Mouse (Mus musculus): Measurements from ENCODE around the gene Acsm2. TPM values are rescaled to one million over a fixed set of nuclear protein-coding genes. Genes with fewer than 3 reads are reported as not detected.

Acsm2 gene
- polyA plus RNA-seq, 1 experiment from 2014 or later, result not detected

DNA sequence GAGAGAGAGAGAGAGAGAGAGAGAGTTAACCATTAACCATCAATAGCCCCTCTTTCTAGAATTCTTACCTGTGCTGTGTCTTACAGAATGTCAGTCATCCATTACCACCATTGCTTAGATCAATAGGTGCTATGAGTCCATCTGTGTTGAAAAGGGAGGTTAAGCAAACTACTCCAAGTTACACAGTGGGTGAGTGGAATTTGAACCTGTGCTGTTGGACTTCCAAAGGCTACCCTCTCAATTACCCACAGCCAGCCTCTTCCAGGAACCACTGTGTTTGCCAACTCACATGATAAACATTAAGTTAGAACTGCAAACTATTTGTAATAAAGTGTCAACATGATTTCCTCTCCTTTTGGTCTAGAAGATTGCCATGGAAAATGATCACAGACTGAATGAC, 66.0 kb downstream of the Acsm2 start:
- H3K36me3 ChIP-seq, result no peaks in the 10 kb centered on the region
- no peaks in the 10 kb centered on the region for H3K9me3 ChIP-seq
- no peak overlapping the region for H3K9ac ChIP-seq (replicated peaks)
- no peaks in the 10 kb centered on the region for H3K4me1 ChIP-seq
- ATAC-seq (ENCODE audit: low FRiP score, low read depth), result no peak
- H3K27me3 ChIP-seq, result no peaks in the 10 kb centered on the region
- no peak overlapping the region for H3K4me3 ChIP-seq
- H3K27ac ChIP-seq (replicated peaks), result no peak overlapping the region
- no peak overlapping the region for H3K4me2 ChIP-seq (replicated peaks)

DNA sequence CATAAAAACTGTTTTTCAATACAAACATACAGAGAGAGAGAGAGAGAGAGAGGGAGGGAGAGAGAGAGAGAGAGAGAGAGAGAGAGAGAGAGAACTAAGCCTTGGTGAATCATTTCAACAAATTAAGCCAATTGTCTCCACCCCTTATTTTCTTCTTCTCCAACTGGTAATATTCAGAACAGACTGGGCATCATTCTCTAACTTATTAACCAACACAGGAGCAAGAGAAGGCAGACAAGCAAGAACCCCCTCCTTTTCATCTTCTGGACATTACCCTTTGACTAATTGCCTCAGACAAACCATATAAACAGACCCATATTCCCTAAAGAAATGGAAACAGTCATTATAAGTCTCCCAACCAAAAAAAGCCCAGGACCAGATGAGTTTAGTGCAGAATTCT, 84.6 kb downstream of the Acsm2 start:
- Histone ChIP-seq H3K4me2 (replicated peaks) (no peak overlapping the region), H3K36me3 (no peaks in the 10 kb centered on the region), H3K27ac (replicated peaks) (no peak overlapping the region), H3K27me3 (no peaks in the 10 kb centered on the region), H3K4me3 (no peak overlapping the region), H3K4me1 (no peaks in the 10 kb centered on the region), H3K9ac (replicated peaks) (no peak overlapping the region), H3K9me3 (no peaks in the 10 kb centered on the region)
- no peak for ATAC-seq (ENCODE audit: low FRiP score, low read depth)

GRCm38 (mm10) chr7:119642307-119642706, 88.2 kb downstream of the Acsm2 start:
- H3K9me3 ChIP-seq, result no peaks in the 10 kb centered on the region
- WGBS, result 78% methylated on average over 5 of the region's 5 CpGs
- H3K36me3 ChIP-seq, result no peaks in the 10 kb centered on the region
- no peaks in the 10 kb centered on the region for H3K27me3 ChIP-seq
- no peak overlapping the region for H3K9ac ChIP-seq (replicated peaks)
- no peak overlapping the region for H3K4me3 ChIP-seq
- H3K27ac ChIP-seq (replicated peaks), result no peak overlapping the region
- no peaks in the 10 kb centered on the region for H3K4me1 ChIP-seq
- no peak for ATAC-seq (ENCODE audit: low FRiP score, low read depth)
- no peak overlapping the region for H3K4me2 ChIP-seq (replicated peaks)

Other genes with a start within 250 kb of the Acsm2 start
- gene Gp2, start 95.1 kb upstream of the Acsm2 start, polyA plus RNA-seq (2016; fragmentation: Nextera tagmentation; extraction: Ambion mirVana), result not detected in 2 replicates
- not detected in 2 replicates for gene Umod, start 75.1 kb upstream of the Acsm2 start, polyA plus RNA-seq (2016; fragmentation: Nextera tagmentation; extraction: Ambion mirVana)
- not detected in 2 replicates for gene Acsm5, start 34.9 kb upstream of the Acsm2 start, polyA plus RNA-seq (2016; fragmentation: Nextera tagmentation; extraction: Ambion mirVana)
- 0.13 TPM in 1 of 2 replicates, not detected in the other for gene Pdilt, start 30.9 kb upstream of the Acsm2 start, polyA plus RNA-seq (2016; fragmentation: Nextera tagmentation; extraction: Ambion mirVana)
- not detected in 2 replicates for gene Acsm1, start 52.7 kb downstream of the Acsm2 start, polyA plus RNA-seq (2016; fragmentation: Nextera tagmentation; extraction: Ambion mirVana)
- not detected in 2 replicates for gene Acsm4, start 135.7 kb downstream of the Acsm2 start, polyA plus RNA-seq (2016; fragmentation: Nextera tagmentation; extraction: Ambion mirVana)
- gene Thumpd1, start 166.5 kb downstream of the Acsm2 start, polyA plus RNA-seq (2016; fragmentation: Nextera tagmentation; extraction: Ambion mirVana), result 90.7 and 91.2 TPM in 2 replicates
- 0.14 and 0.17 TPM in 2 replicates for gene Acsm3, start 206.6 kb downstream of the Acsm2 start, polyA plus RNA-seq (2016; fragmentation: Nextera tagmentation; extraction: Ambion mirVana)
- 21.9 and 27.6 TPM in 2 replicates for gene Rexo5, start 239.7 kb downstream of the Acsm2 start, polyA plus RNA-seq (2016; fragmentation: Nextera tagmentation; extraction: Ambion mirVana)
- gene Eri2, start 239.7 kb downstream of the Acsm2 start, polyA plus RNA-seq (2016; fragmentation: Nextera tagmentation; extraction: Ambion mirVana), result 32.9 and 36.6 TPM in 2 replicates